Comparison of ENCODE assay signal across 41 mouse cellular contexts in the genomic region with DNA sequence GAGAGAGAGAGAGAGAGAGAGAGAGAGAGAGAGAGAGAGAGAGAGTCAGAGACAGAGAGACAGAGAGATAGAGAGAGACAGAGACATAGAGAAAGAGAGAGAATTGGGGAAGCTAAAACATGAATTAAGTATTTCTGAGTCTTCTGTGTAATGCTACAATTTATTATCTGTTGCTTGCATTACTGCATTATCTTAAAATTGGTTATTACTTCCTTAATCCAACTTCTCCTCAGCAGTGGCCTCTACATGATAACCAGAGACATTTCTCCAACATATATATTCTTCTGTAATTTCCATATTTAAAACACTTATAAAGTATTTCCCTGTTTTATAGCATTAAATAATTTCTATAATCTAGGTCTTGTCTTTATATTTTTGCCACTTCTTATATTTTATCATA. TPM values are rescaled to one million over a fixed set of nuclear protein-coding genes. Genes with fewer than 3 reads are reported as not detected.
"Had no signal": no experiment of that assay in that cellular context is flagged by ENCODE, and none has a peak within 500 bp of the region (broad histone marks: within the 10 kb centered on the region; RNA-seq: fewer than 3 reads in every experiment).

No protein-coding gene starts in this region.

- H3K4me1 ChIP-seq: limb, embryonic 10.5 days; limb, embryonic 12.5 days; limb, embryonic 13.5 days; limb, embryonic 15.5 days; liver, embryonic 12.5 days; liver, embryonic 13.5 days; liver, embryonic 15.5 days; lung, embryonic 15.5 days; megakaryocyte, embryonic 14.5 days; midbrain, embryonic 10.5 days; midbrain, embryonic 12.5 days; midbrain, embryonic 13.5 days; midbrain, embryonic 15.5 days had no signal

- DNase-seq: left cerebral cortex, postnatal 4 days; liver; liver, embryonic 13.5 days; liver, postnatal 0 days; lung, adult 18-20 months; lung, adult 2 months; lung, embryonic 14.5 days; lung, postnatal 10 days; lung, postnatal 14 days; lung, postnatal 36 days; lung, postnatal 4 days; midbrain, embryonic 14.5 days had no signal

- H3K36me3 ChIP-seq: limb, embryonic 10.5 days; limb, embryonic 12.5 days; limb, embryonic 13.5 days; limb, embryonic 15.5 days; liver, embryonic 12.5 days; liver, embryonic 13.5 days; liver, embryonic 15.5 days; lung, embryonic 15.5 days; midbrain, embryonic 10.5 days; midbrain, embryonic 12.5 days; midbrain, embryonic 13.5 days; midbrain, embryonic 15.5 days had no signal

- H3K27me3 ChIP-seq: limb, embryonic 12.5 days; limb, embryonic 13.5 days; limb, embryonic 15.5 days; liver, embryonic 12.5 days; liver, embryonic 13.5 days; liver, embryonic 15.5 days; lung, embryonic 15.5 days; megakaryocyte, embryonic 14.5 days; midbrain, embryonic 12.5 days; midbrain, embryonic 13.5 days; midbrain, embryonic 15.5 days had no signal

- H3K9me3 ChIP-seq: limb, embryonic 10.5 days; limb, embryonic 12.5 days; limb, embryonic 13.5 days; limb, embryonic 15.5 days; liver, embryonic 12.5 days; liver, embryonic 13.5 days; liver, embryonic 15.5 days; lung, embryonic 15.5 days; megakaryocyte, embryonic 14.5 days; midbrain, embryonic 10.5 days; midbrain, embryonic 12.5 days; midbrain, embryonic 13.5 days; midbrain, embryonic 15.5 days had no signal

- H3K4me3 ChIP-seq: limb, embryonic 10.5 days; limb, embryonic 12.5 days; limb, embryonic 13.5 days; limb, embryonic 15.5 days; liver, embryonic 12.5 days; liver, embryonic 13.5 days; liver, embryonic 15.5 days; lung, embryonic 15.5 days; megakaryocyte, embryonic 14.5 days; midbrain, embryonic 10.5 days; midbrain, embryonic 12.5 days; midbrain, embryonic 13.5 days; midbrain, embryonic 15.5 days; myocyte had no signal

- H3K27ac ChIP-seq: limb, embryonic 10.5 days; limb, embryonic 12.5 days; limb, embryonic 13.5 days; limb, embryonic 15.5 days; liver, embryonic 12.5 days; liver, embryonic 13.5 days; liver, embryonic 14.5 days; liver, embryonic 15.5 days; lung, embryonic 15.5 days; macrophage; midbrain, embryonic 10.5 days; midbrain, embryonic 12.5 days; midbrain, embryonic 13.5 days; midbrain, embryonic 15.5 days had no signal

- ATAC-seq: liver, embryonic 12.5 days; liver, postnatal 0 days; lung, postnatal 0 days; midbrain, embryonic 13.5 days; midbrain, embryonic 15.5 days; midbrain, embryonic 16.5 days had no signal

- H3K9ac ChIP-seq: limb, embryonic 12.5 days; limb, embryonic 13.5 days; limb, embryonic 15.5 days; liver, embryonic 12.5 days; liver, embryonic 13.5 days; liver, embryonic 14.5 days; liver, embryonic 15.5 days; liver, postnatal 0 days; lung, embryonic 14.5 days; lung, embryonic 15.5 days; midbrain, embryonic 12.5 days; midbrain, embryonic 13.5 days; midbrain, embryonic 15.5 days had no signal

RNA-seq across cellular contexts. Expression of a gene that starts 44.9 kb away (rescaled TPM):
- total RNA-seq: liver, adult 2 months; megakaryocyte progenitor cell, adult 5-6 weeks; megakaryocyte, adult 5-6 weeks; megakaryocyte-erythroid progenitor cell, adult 5-6 weeks; monocyte, adult 5-6 weeks had no signal
- polyA plus RNA-seq: limb, embryonic 10.5 days; limb, embryonic 11.5 days; limb, embryonic 12.5 days; limb, embryonic 13.5 days; limb, embryonic 14.5 days; limb, embryonic 15.5 days; liver, adult 2 months; liver, embryonic 11.5 days; liver, embryonic 12.5 days; liver, embryonic 13.5 days; liver, embryonic 14.5 days; liver, embryonic 15.5 days; liver, embryonic 16.5 days; liver, postnatal 0 days; lung, adult 2 months; lung, embryonic 14.5 days; lung, embryonic 15.5 days; lung, embryonic 16.5 days; lung, postnatal 0 days; macrophage; midbrain, embryonic 10.5 days; midbrain, embryonic 11.5 days; midbrain, embryonic 12.5 days; myocyte; neural tube, embryonic 11.5 days had no signal
